Mouse (Mus musculus): ENCODE measurements around the gene Stra6l. TPM values are rescaled to one million over a fixed set of nuclear protein-coding genes. Genes with fewer than 3 reads are reported as not detected.

Gene Stra6l
- polyA plus RNA-seq, 1 experiment from 2014 or later = not detected

GRCm38 (mm10) chr4:45917091-45917490, 68.6 kb downstream of the Stra6l start:
- DNase-seq (peak; percentile 40), ATAC-seq (ENCODE audit: insufficient read depth) (no peak)
- Histone ChIP-seq H3K27ac (ENCODE audit: low read depth) (no peak overlapping the region), H3K9me3 (ENCODE audit: low read depth, low read length) (no peaks in the 10 kb centered on the region), H3K27me3 (ENCODE audit: insufficient read depth, low read length) (no peaks in the 10 kb centered on the region), H3K4me1 (ENCODE audit: insufficient read depth) (no peaks in the 10 kb centered on the region), H3K9ac (no peak overlapping the region), H3K36me3 (ENCODE audit: insufficient read depth) (no peaks in the 10 kb centered on the region), H3K4me2 (no peak overlapping the region), H3K4me3 (ENCODE audit: low read depth, low read length) (no peak overlapping the region)
- TF ChIP-seq CTCF (IDR thresholded peaks at IDR 0.05; ENCODE audit: low read depth) = no peak
- 54% methylated on average over 7 of the region's 7 CpGs for WGBS

GRCm38 (mm10) chr4:45921663-45922435, 73.4 kb downstream of the Stra6l start:
- Histone ChIP-seq H3K27me3 (ENCODE audit: insufficient read depth, low read length) (no peaks in the 10 kb centered on the region), H3K9ac (no peak overlapping the region), H3K4me1 (ENCODE audit: insufficient read depth) (no peaks in the 10 kb centered on the region), H3K4me3 (ENCODE audit: low read depth, low read length) (no peak overlapping the region), H3K36me3 (ENCODE audit: insufficient read depth) (no peaks in the 10 kb centered on the region), H3K4me2 (no peak overlapping the region), H3K9me3 (ENCODE audit: low read depth, low read length) (no peaks in the 10 kb centered on the region), H3K27ac (ENCODE audit: low read depth) (no peak overlapping the region)
- ATAC-seq (ENCODE audit: insufficient read depth) (no peak), DNase-seq (no peak)
- WGBS = 73% methylated on average over 10 of the region's 10 CpGs
- TF ChIP-seq CTCF (IDR thresholded peaks at IDR 0.05; ENCODE audit: low read depth) = no peak

- Histone ChIP-seq H3K4me2 (no peak overlapping the region), H3K27me3 (ENCODE audit: insufficient read depth, low read length) (no peaks in the 10 kb centered on the region), H3K9me3 (ENCODE audit: low read depth, low read length) (no peaks in the 10 kb centered on the region), H3K36me3 (ENCODE audit: insufficient read depth) (no peaks in the 10 kb centered on the region), H3K4me1 (ENCODE audit: insufficient read depth) (no peaks in the 10 kb centered on the region), H3K9ac (no peak overlapping the region), H3K27ac (ENCODE audit: low read depth) (no peak overlapping the region), H3K4me3 (ENCODE audit: low read depth, low read length) (no peak overlapping the region)
- TF ChIP-seq CTCF (IDR thresholded peaks at IDR 0.05; ENCODE audit: low read depth) = no peak
- ATAC-seq (ENCODE audit: insufficient read depth) (no peak), DNase-seq (no peak)
- WGBS = 74% methylated on average over 4 of the region's 4 CpGs
Observed at GRCm38 (mm10) chr4:45924011-45924410, 75.5 kb downstream of the Stra6l start.

GRCm38 (mm10) chr4:45928561-45928960, 80.1 kb downstream of the Stra6l start:
- no peak overlapping the region for H3K4me3 ChIP-seq (ENCODE audit: low read depth, low read length)
- no peak for TF ChIP-seq CTCF (IDR thresholded peaks at IDR 0.05; ENCODE audit: low read depth)
- H3K4me1 ChIP-seq (ENCODE audit: insufficient read depth) = no peaks in the 10 kb centered on the region
- H3K9me3 ChIP-seq (ENCODE audit: low read depth, low read length) = no peaks in the 10 kb centered on the region
- no peaks in the 10 kb centered on the region for H3K27me3 ChIP-seq (ENCODE audit: insufficient read depth, low read length)
- no peak overlapping the region for H3K27ac ChIP-seq (ENCODE audit: low read depth)
- no peak overlapping the region for H3K9ac ChIP-seq
- DNase-seq (no peak), ATAC-seq (ENCODE audit: insufficient read depth) (no peak)
- H3K36me3 ChIP-seq (ENCODE audit: insufficient read depth) = no peaks in the 10 kb centered on the region
- WGBS = 74% methylated on average over 4 of the region's 4 CpGs
- no peak overlapping the region for H3K4me2 ChIP-seq

Other genes starting within 250 kb of the Stra6l start
- 0.83 and 2.6 TPM in 2 replicates for gene Aldh1b1, start 49.6 kb upstream of the Stra6l start, polyA plus RNA-seq (2014; fragmentation: Nextera tagmentation; extraction: Ambion mirVana)
- 0.11 and 0.26 TPM in 2 replicates for gene Igfbpl1, start 21.7 kb upstream of the Stra6l start, polyA plus RNA-seq (2014; fragmentation: Nextera tagmentation; extraction: Ambion mirVana)
- gene Ccdc180, start 41.6 kb downstream of the Stra6l start, polyA plus RNA-seq (2014; fragmentation: Nextera tagmentation; extraction: Ambion mirVana) = 0.13 and 0.30 TPM in 2 replicates
- gene Tdrd7, start 116.7 kb downstream of the Stra6l start, polyA plus RNA-seq (2014; fragmentation: Nextera tagmentation; extraction: Ambion mirVana) = 15.8 and 17.0 TPM in 2 replicates
- 2.0 and 5.0 TPM in 2 replicates for gene Tmod1, start 190.3 kb downstream of the Stra6l start, polyA plus RNA-seq (2014; fragmentation: Nextera tagmentation; extraction: Ambion mirVana)